Comparison of ENCODE assay signal across 8 mouse cellular contexts in the genomic region with DNA sequence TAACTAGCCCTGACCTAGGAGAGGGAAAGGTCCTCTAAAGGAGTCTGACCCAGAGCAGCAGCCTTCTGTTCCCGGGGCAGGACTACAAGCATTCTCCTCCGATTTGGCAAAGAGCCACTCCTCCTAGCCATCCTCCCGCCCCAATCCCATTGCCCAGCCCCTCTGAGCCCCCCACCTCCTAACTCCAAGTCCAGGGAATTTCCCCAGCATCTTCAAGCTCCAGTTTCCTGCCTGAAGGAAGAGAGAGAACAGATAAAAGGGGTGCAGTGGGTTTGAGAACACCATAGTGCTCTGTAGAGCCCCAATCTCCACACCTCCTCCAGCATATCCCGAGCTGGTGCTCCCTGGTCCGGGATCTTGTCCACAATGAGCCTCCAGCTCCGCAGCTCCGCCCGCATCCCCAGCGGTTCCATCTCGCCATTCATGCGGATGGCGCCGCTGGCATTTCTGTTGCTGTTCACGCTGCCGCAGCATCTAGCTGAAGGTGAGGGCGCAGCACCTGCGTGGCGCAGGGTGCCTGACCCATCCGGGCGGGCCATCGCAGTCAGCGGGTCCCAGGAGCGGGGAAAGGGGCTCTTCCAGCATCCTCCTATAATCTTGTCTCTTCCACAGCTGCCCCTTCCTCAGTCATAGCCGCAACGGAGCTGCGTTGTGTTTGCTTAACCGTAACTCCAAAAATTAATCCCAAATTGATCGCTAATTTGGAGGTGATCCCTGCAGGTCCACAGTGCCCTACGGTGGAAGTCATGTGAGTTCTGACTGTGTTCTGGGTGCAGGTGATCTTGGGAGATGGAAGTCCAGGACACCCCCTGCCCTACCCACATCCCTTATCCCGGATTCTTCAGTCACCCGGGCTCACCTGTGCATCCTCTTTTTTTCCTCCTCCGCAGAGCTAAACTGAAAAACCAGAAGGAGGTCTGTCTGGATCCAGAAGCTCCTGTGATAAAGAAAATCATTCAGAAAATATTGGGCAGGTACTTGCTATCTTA. TPM values are rescaled to one million over a fixed set of nuclear protein-coding genes. Genes with fewer than 3 reads are reported as not detected.
DNase-seq lines count a peak whose midpoint lies in the region; ATAC-seq and TF ChIP-seq lines count a peak whose summit lies in the region.

TSS of gene Cxcl5 (plus strand) at position 284 of the 989 bp plus-strand sequence.

- TF ChIP-seq POLR2A in ES-Bruce4 (IDR thresholded peaks at IDR 0.05; ENCODE audit: insufficient read depth, low read length), result no peak
- peak; percentile 58 for TF ChIP-seq POLR2A in embryonic fibroblast, embryonic 13.5 days (IDR thresholded peaks at IDR 0.05; ENCODE audit: low read depth, low read length)

- H3K4me3 ChIP-seq in ES-Bruce4 (ENCODE audit: low read depth, low read length), result peak within 1 kb of the TSS; percentile 61
- peak within 1 kb of the TSS; percentile 3; the same call in 1 of the 2 replicates for H3K4me3 ChIP-seq in embryonic fibroblast, embryonic 13.5 days (ENCODE audit: insufficient read depth, low read length)
- H3K4me3 ChIP-seq in intestine, embryonic 16.5 days (ENCODE audit: low read length), result peak within 1 kb of the TSS; percentile 41
- peak within 1 kb of the TSS; percentile 57 for H3K4me3 ChIP-seq in midbrain, embryonic 10.5 days

- no peak for TF ChIP-seq CTCF in ES-Bruce4 (IDR thresholded peaks at IDR 0.05; ENCODE audit: low read depth, low read length)
- TF ChIP-seq CTCF in embryonic fibroblast, embryonic 13.5 days (IDR thresholded peaks at IDR 0.05; ENCODE audit: borderline replicate concordance, insufficient read depth, low read length), result no peak

- no peaks in the 10 kb centered on the region for H3K9me3 ChIP-seq in ES-Bruce4 (replicated peaks; ENCODE audit: control insufficient read depth, insufficient read depth, low read length, poor library complexity, severe bottlenecking)
- H3K9me3 ChIP-seq in intestine, embryonic 16.5 days (ENCODE audit: control insufficient read depth, low read length), result no peaks in the 10 kb centered on the region
- H3K9me3 ChIP-seq in midbrain, embryonic 10.5 days (replicated peaks), result no peaks in the 10 kb centered on the region

- peak; percentile 65 for ATAC-seq in intestine, embryonic 16.5 days

- H3K4me2 ChIP-seq in intestine, embryonic 16.5 days (ENCODE audit: low read depth, low read length), result peak within 1 kb of the TSS; percentile 69

- H3K27ac ChIP-seq in ES-Bruce4 (ENCODE audit: insufficient read depth, low read length), result no peak within 1 kb of the TSS
- H3K27ac ChIP-seq in embryonic fibroblast, embryonic 13.5 days (ENCODE audit: insufficient read depth, low read length), result peak within 1 kb of the TSS; percentile 78
- H3K27ac ChIP-seq in intestine, embryonic 16.5 days (ENCODE audit: low read length), result no peak within 1 kb of the TSS
- no peak within 1 kb of the TSS for H3K27ac ChIP-seq in midbrain, embryonic 10.5 days (replicated peaks)

- no peaks in the 10 kb centered on the region for H3K4me1 ChIP-seq in ES-Bruce4 (ENCODE audit: control insufficient read depth, insufficient read depth, low read length)
- peaks cover 9% of the 10 kb centered on the region for H3K4me1 ChIP-seq in embryonic fibroblast, embryonic 13.5 days (ENCODE audit: control insufficient read depth, insufficient read depth, low read length)
- peaks cover 9% of the 10 kb centered on the region for H3K4me1 ChIP-seq in intestine, embryonic 16.5 days (ENCODE audit: control insufficient read depth, insufficient read depth, low read length)
- H3K4me1 ChIP-seq in midbrain, embryonic 10.5 days, result peaks cover 44% of the 10 kb centered on the region

- TF ChIP-seq EP300 in ES-Bruce4 (IDR thresholded peaks at IDR 0.05; ENCODE audit: insufficient read depth, low read depth, low read length), result no peak

- 4% methylated on average over 32 of the region's 32 CpGs for WGBS in intestine, embryonic 16.5 days
- 4% methylated on average over 32 of the region's 32 CpGs for WGBS in midbrain, embryonic 10.5 days

- no peaks in the 10 kb centered on the region for H3K36me3 ChIP-seq in ES-Bruce4 (ENCODE audit: control insufficient read depth, insufficient read depth, low read length, poor library complexity, severe bottlenecking)
- H3K36me3 ChIP-seq in intestine, embryonic 16.5 days (ENCODE audit: control insufficient read depth, insufficient read depth, low read length), result no peaks in the 10 kb centered on the region
- H3K36me3 ChIP-seq in midbrain, embryonic 10.5 days, result no peaks in the 10 kb centered on the region

- H3K27me3 ChIP-seq in ES-Bruce4 (ENCODE audit: control insufficient read depth, insufficient read depth, low read length, poor library complexity, severe bottlenecking), result no peaks in the 10 kb centered on the region
- peaks cover 4% of the 10 kb centered on the region for H3K27me3 ChIP-seq in intestine, embryonic 16.5 days (replicated peaks; ENCODE audit: control insufficient read depth, insufficient read depth, low read length)
- peaks cover 46% of the 10 kb centered on the region for H3K27me3 ChIP-seq in midbrain, embryonic 10.5 days (ENCODE audit: low read depth, poor library complexity, severe bottlenecking)

- DNase-seq in cerebellum, postnatal 14 days, result peak; percentile 39 to 42
- no peak for DNase-seq in cerebellum, adult 11 months
- DNase-seq in midbrain, embryonic 10.5 days (ENCODE audit: low spot score), result peak; percentile 44
- no peak for DNase-seq in urinary bladder, postnatal 14 days (ENCODE audit: low spot score)
- no peak for DNase-seq in urinary bladder, postnatal 36 days (ENCODE audit: low spot score in 2 of 2)

- H3K9ac ChIP-seq in ES-Bruce4 (ENCODE audit: low read depth, poor library complexity, severe bottlenecking), result no peak within 1 kb of the TSS
- H3K9ac ChIP-seq in intestine, embryonic 16.5 days (ENCODE audit: low read depth, low read length), result peak within 1 kb of the TSS; percentile 48

RNA-seq across cellular contexts. Expression of gene Cxcl5, which starts in this region (rescaled TPM):
- not detected in 2 replicates for polyA plus RNA-seq in ES-Bruce4 (2011; ENCODE audit: insufficient read depth, insufficient read length, low read depth, missing spikeins)
- polyA plus RNA-seq in embryonic fibroblast, embryonic 13.5 days (2011; ENCODE audit: insufficient read length, low read depth, missing spikeins), result 61.8 and 135 TPM in 2 replicates
- 0.33 and 0.44 TPM in 2 replicates for polyA plus RNA-seq in intestine, embryonic 16.5 days (2015; fragmentation: Nextera tagmentation; extraction: Ambion mirVana)
- polyA plus RNA-seq in midbrain, embryonic 10.5 days (2016; fragmentation: Nextera tagmentation; extraction: Ambion mirVana), result 0.07 TPM in 1 of 2 replicates, not detected in the other

Comparison
In these comparisons a context has a peak if more than half of its experiments do, and no peak if none do; other contexts are left out.
1. RNA of gene Cxcl5 (polyA plus RNA-seq): 61.8 to 135 TPM in embryonic fibroblast, embryonic 13.5 days; 0.33 to 0.44 TPM in intestine, embryonic 16.5 days, not detected in ES-Bruce4 and 0.07 TPM in midbrain, embryonic 10.5 days; every median in the first group is over 10 times any median in the second.
2. DNase-seq: peak in cerebellum, postnatal 14 days (2 of 2); none in cerebellum, adult 11 months (single experiment), urinary bladder, postnatal 14 days (single experiment) and urinary bladder, postnatal 36 days (0 of 2).
3. Peak in ATAC-seq, H3K4me3 ChIP-seq, H3K9ac ChIP-seq and H3K4me2 ChIP-seq in intestine, embryonic 16.5 days; RNA of the gene not detected or under 1 TPM.
4. Peak in DNase-seq and H3K4me3 ChIP-seq in midbrain, embryonic 10.5 days; RNA of the gene not detected or under 1 TPM.
5. H3K4me3 ChIP-seq: peak in every context shown above with its lines; median percentile 61 in ES-Bruce4; 57 in midbrain, embryonic 10.5 days; 41 in intestine, embryonic 16.5 days; 3 in embryonic fibroblast, embryonic 13.5 days.